In genomic region chr14:7997255-7997696, GRCm38 (mm10) we compare ENCODE assay signal across 8 mouse cellular contexts. TPM values are rescaled to one million over a fixed set of nuclear protein-coding genes. Genes with fewer than 3 reads are reported as not detected.
DNase-seq lines count a peak whose midpoint lies in the region; ATAC-seq and TF ChIP-seq lines count a peak whose summit lies in the region.

No protein-coding gene starts in this region.

- CTCF ChIA-PET in Patski (lab: Charles Lee) = interaction anchor here (0.6 to 8.6 kb wide), 35 partner anchors 9 to 182 kb away, joined by 3 to 105 read pairs (median 4); no protein-coding TSS in a partner anchor

- H3K9me3 ChIP-seq in hindbrain, embryonic 13.5 days = no peaks in the 10 kb centered on the region

- POLR2A ChIA-PET in Patski (lab: Charles Lee) = no interaction called here

- peak overlapping the region; percentile 49; the same call in 1 of the 2 replicates for H3K9ac ChIP-seq in hindbrain, embryonic 13.5 days

- no peaks in the 10 kb centered on the region for H3K36me3 ChIP-seq in hindbrain, embryonic 13.5 days

- H3K4me3 ChIP-seq in hindbrain, embryonic 13.5 days = 0 out of 2 replicates have a peak overlapping the region, but pooled peaks have one; percentile 16

- H3K4me1 ChIP-seq in hindbrain, embryonic 13.5 days (replicated peaks) = peaks cover 8% of the 10 kb centered on the region

- no peak for TF ChIP-seq CTCF in Patski (IDR thresholded peaks at IDR 0.05)

- peak overlapping the region; percentile 45 for H3K4me2 ChIP-seq in hindbrain, embryonic 13.5 days

- 4% methylated on average over 15 of the region's 15 CpGs for WGBS in hindbrain, embryonic 13.5 days

- H3K27ac ChIP-seq in hindbrain, embryonic 13.5 days = no peak overlapping the region

- in situ Hi-C loops in Patski (cut with MboI; ENCODE audit: low pct_unique_long_range_greater_than_20kb) = no loop called here

- ATAC-seq in Patski = peak; percentile 88
- 0 out of 2 replicates have a peak, but pooled peaks have one; percentile 38 for ATAC-seq in hindbrain, embryonic 13.5 days (ENCODE audit: low FRiP score)

- DNase-seq in Patski (ENCODE audit: low read depth, low spot score) = no peak
- DNase-seq in cerebellum, postnatal 10 days = peak; percentile 95 to 97
- peak; percentile 81 to 88 for DNase-seq in frontal cortex, postnatal 14 days (ENCODE audit: low spot score in 2 of 2)
- peak; percentile 93 to 94 for DNase-seq in layer of hippocampus, postnatal 14 days (ENCODE audit: low spot score in 2 of 2)
- DNase-seq in lung, postnatal 10 days = peak; percentile 93
- DNase-seq in ovary, postnatal 36 days (ENCODE audit: low spot score) = peak; percentile 88
- DNase-seq in thymus, postnatal 14 days = peak; percentile 92

- H3K27me3 ChIP-seq in Patski = no peaks in the 10 kb centered on the region
- peaks cover 41% of the 10 kb centered on the region for H3K27me3 ChIP-seq in hindbrain, embryonic 13.5 days

RNA-seq across cellular contexts. Expression of gene Dnase1l3, which starts 2.9 kb away (rescaled TPM):
- polyA plus RNA-seq in Patski (2021) = 0.44 TPM
- polyA plus RNA-seq in hindbrain, embryonic 13.5 days (2015; fragmentation: Nextera tagmentation; extraction: Ambion mirVana) = 0.04 and 0.10 TPM in 2 replicates
- not detected for total RNA-seq in layer of hippocampus, postnatal 14 days (2021)

RNA-seq across cellular contexts. Expression of gene Abhd6, which starts 5.4 kb away (rescaled TPM):
- 26.9 TPM for polyA plus RNA-seq in Patski (2021)
- polyA plus RNA-seq in hindbrain, embryonic 13.5 days (2015; fragmentation: Nextera tagmentation; extraction: Ambion mirVana) = 31.7 and 31.9 TPM in 2 replicates
- 10 to 100 TPM; 61.4 to 61.8 TPM for total RNA-seq in layer of hippocampus, postnatal 14 days (2021)

RNA-seq across cellular contexts. Expression of gene Gm45521, which starts 40.2 kb away (rescaled TPM):
- not detected for polyA plus RNA-seq in Patski (2021)
- 0.26 and 1.0 TPM in 2 replicates for polyA plus RNA-seq in hindbrain, embryonic 13.5 days (2015; fragmentation: Nextera tagmentation; extraction: Ambion mirVana)
- total RNA-seq in layer of hippocampus, postnatal 14 days (2021) = not detected
